Mouse (Mus musculus): ENCODE results near the gene Cdc25b. TPM values are rescaled to one million over a fixed set of nuclear protein-coding genes. Genes with fewer than 3 reads are reported as not detected.

The Cdc25b gene
- polyA plus RNA-seq, 1 experiment from 2014 or later = 18.5 TPM

- Histone ChIP-seq H3K4me1 (ENCODE audit: control insufficient read depth, insufficient read depth, low read length) (peaks cover 44% of the 10 kb centered on the region), H3K9ac (ENCODE audit: low read depth, low read length) (peak overlapping the region; percentile 95), H3K27me3 (ENCODE audit: control insufficient read depth, insufficient read depth, low read depth, low read length) (no peaks in the 10 kb centered on the region), H3K4me3 (ENCODE audit: low read depth, low read length) (peak overlapping the region; percentile 91), H3K9me3 (replicated peaks; ENCODE audit: control insufficient read depth, low read length, poor library complexity, severe bottlenecking) (no peaks in the 10 kb centered on the region), H3K27ac (ENCODE audit: low read length) (peak overlapping the region; percentile 97), H3K36me3 (ENCODE audit: control insufficient read depth, insufficient read depth, low read length) (no peaks in the 10 kb centered on the region), H3K4me2 (ENCODE audit: low read length) (peak overlapping the region; percentile 100)
- under 1% methylated on average over 61 of the region's 67 CpGs for WGBS
- peak; percentile 63 for ATAC-seq
These were observed 7.4 kb upstream of the Cdc25b start for GRCm38 (mm10) chr2:131179246-131179886.

DNA sequence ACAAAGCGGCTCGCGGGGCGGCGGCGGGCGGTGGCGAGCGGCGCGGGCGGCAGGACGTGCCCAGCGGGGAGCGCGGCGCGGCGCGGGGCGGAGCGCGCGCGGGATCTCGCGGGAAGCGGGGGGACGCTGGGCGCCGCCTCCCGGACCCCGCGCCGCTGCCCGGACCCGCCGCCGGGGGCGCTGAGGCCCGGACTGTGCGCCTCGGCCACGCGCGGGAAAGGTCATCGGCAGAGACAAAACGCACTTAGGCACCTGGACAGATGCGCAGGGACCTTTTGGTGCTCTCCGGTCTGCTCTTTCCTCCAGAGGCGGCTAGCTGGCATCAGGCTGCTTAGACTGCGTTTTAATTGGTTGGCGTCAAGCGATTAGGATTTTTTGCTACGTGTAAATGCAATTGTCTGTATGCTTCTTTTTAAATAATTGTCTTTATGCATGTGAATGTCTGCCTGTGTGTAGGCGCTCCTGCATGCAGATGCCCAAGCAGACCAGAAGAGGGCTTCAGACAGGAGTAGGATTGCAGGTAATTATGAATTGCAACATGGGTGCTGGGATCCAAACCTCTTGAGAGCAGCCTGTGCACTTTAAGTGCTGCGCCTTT, 6.7 kb upstream of the Cdc25b start, which contains the start of gene Cenpb:
Gene Cenpb, minus strand, starts transcription at position 78 of the 598 bp plus-strand sequence.
- Histone ChIP-seq H3K4me3 (ENCODE audit: low read depth, low read length) (peak within 1 kb of the TSS; percentile 91), H3K27ac (ENCODE audit: low read length) (peak within 1 kb of the TSS; percentile 97), H3K4me2 (ENCODE audit: low read length) (peak within 1 kb of the TSS; percentile 100), H3K27me3 (ENCODE audit: control insufficient read depth, insufficient read depth, low read depth, low read length) (no peaks in the 10 kb centered on the region), H3K9ac (ENCODE audit: low read depth, low read length) (peak within 1 kb of the TSS; percentile 95), H3K36me3 (ENCODE audit: control insufficient read depth, insufficient read depth, low read length) (no peaks in the 10 kb centered on the region), H3K9me3 (replicated peaks; ENCODE audit: control insufficient read depth, low read length, poor library complexity, severe bottlenecking) (no peaks in the 10 kb centered on the region), H3K4me1 (ENCODE audit: control insufficient read depth, insufficient read depth, low read length) (peaks cover 38% of the 10 kb centered on the region)
- ATAC-seq = peak; percentile 84
- 3% methylated on average over 34 of the region's 57 CpGs for WGBS

DNA sequence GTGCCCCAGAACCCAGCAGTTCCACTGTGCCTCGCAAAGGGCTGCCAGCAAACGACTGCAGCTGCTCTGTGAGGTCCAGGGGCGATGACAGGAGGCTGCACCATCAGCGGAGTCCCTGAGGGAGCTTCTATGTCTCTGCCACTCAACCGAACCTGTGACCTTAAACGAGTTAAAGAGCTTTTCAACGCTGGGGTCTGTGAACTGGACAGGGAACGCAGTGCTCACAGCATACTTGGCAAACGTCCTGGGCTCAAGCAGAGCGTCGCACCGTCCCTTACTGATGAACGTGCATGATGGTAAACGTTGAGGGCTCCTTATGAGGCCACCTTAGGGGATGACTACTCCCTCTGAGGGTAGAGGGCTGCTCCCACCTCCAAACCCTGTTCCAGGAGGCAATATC, 406 bp upstream of the Cdc25b start:
- Histone ChIP-seq H3K9me3 (replicated peaks; ENCODE audit: control insufficient read depth, low read length, poor library complexity, severe bottlenecking) (no peaks in the 10 kb centered on the region), H3K4me3 (ENCODE audit: low read depth, low read length) (peak overlapping the region; percentile 62), H3K27me3 (ENCODE audit: control insufficient read depth, insufficient read depth, low read depth, low read length) (no peaks in the 10 kb centered on the region), H3K4me2 (ENCODE audit: low read length) (peak overlapping the region; percentile 86), H3K36me3 (ENCODE audit: control insufficient read depth, insufficient read depth, low read length) (no peaks in the 10 kb centered on the region; the same call in 1 of the 2 replicates), H3K4me1 (ENCODE audit: control insufficient read depth, insufficient read depth, low read length) (peaks cover 19% of the 10 kb centered on the region), H3K9ac (ENCODE audit: low read depth, low read length) (peak overlapping the region; percentile 75), H3K27ac (ENCODE audit: low read length) (0 out of 2 replicates have a peak overlapping the region, but pooled peaks have one; percentile 7)
- WGBS = 2% methylated on average over 14 of the region's 14 CpGs
- ATAC-seq = no peak; the same call in none of the 2 replicates

GRCm38 (mm10) chr2:131187602-131187922, 813 bp downstream of the Cdc25b start:
- H3K9me3 ChIP-seq (replicated peaks; ENCODE audit: control insufficient read depth, low read length, poor library complexity, severe bottlenecking) = no peaks in the 10 kb centered on the region
- ATAC-seq = no peak
- 16% methylated on average over 3 of the region's 3 CpGs for WGBS
- peak overlapping the region; percentile 75 for H3K9ac ChIP-seq (ENCODE audit: low read depth, low read length)
- H3K4me1 ChIP-seq (ENCODE audit: control insufficient read depth, insufficient read depth, low read length) = peaks cover 19% of the 10 kb centered on the region
- H3K27me3 ChIP-seq (ENCODE audit: control insufficient read depth, insufficient read depth, low read depth, low read length) = no peaks in the 10 kb centered on the region
- peak overlapping the region; percentile 62 for H3K4me3 ChIP-seq (ENCODE audit: low read depth, low read length)
- H3K36me3 ChIP-seq (ENCODE audit: control insufficient read depth, insufficient read depth, low read length) = peaks cover 3% of the 10 kb centered on the region; the same call in 1 of the 2 replicates
- peak overlapping the region; percentile 86 for H3K4me2 ChIP-seq (ENCODE audit: low read length)
- no peak overlapping the region for H3K27ac ChIP-seq (ENCODE audit: low read length)

- no peak for ATAC-seq
- no peak overlapping the region for H3K4me2 ChIP-seq (ENCODE audit: low read length)
These were observed 1.6 kb downstream of the Cdc25b start for GRCm38 (mm10) chr2:131188311-131188710.

GRCm38 (mm10) chr2:131189521-131190309, 3.0 kb downstream of the Cdc25b start:
- Histone ChIP-seq H3K27me3 (ENCODE audit: control insufficient read depth, insufficient read depth, low read depth, low read length) (no peaks in the 10 kb centered on the region), H3K27ac (ENCODE audit: low read length) (no peak overlapping the region), H3K4me2 (ENCODE audit: low read length) (no peak overlapping the region), H3K9ac (ENCODE audit: low read depth, low read length) (no peak overlapping the region), H3K36me3 (ENCODE audit: control insufficient read depth, insufficient read depth, low read length) (peaks cover 7% of the 10 kb centered on the region; the same call in 1 of the 2 replicates), H3K4me1 (ENCODE audit: control insufficient read depth, insufficient read depth, low read length) (peaks cover 19% of the 10 kb centered on the region), H3K4me3 (ENCODE audit: low read depth, low read length) (no peak overlapping the region), H3K9me3 (replicated peaks; ENCODE audit: control insufficient read depth, low read length, poor library complexity, severe bottlenecking) (no peaks in the 10 kb centered on the region)
- 34% methylated on average over 5 of the region's 5 CpGs for WGBS
- no peak for ATAC-seq

More at GRCm38 (mm10) chr2:131188311-131188710, 1.6 kb downstream of the Cdc25b start:
- Histone ChIP-seq H3K36me3 (ENCODE audit: control insufficient read depth, insufficient read depth, low read length) (peaks cover 7% of the 10 kb centered on the region; the same call in 1 of the 2 replicates), H3K4me3 (ENCODE audit: low read depth, low read length) (no peak overlapping the region), H3K9ac (ENCODE audit: low read depth, low read length) (no peak overlapping the region), H3K9me3 (replicated peaks; ENCODE audit: control insufficient read depth, low read length, poor library complexity, severe bottlenecking) (no peaks in the 10 kb centered on the region), H3K27ac (ENCODE audit: low read length) (no peak overlapping the region), H3K4me1 (ENCODE audit: control insufficient read depth, insufficient read depth, low read length) (peaks cover 19% of the 10 kb centered on the region), H3K27me3 (ENCODE audit: control insufficient read depth, insufficient read depth, low read depth, low read length) (no peaks in the 10 kb centered on the region)
- WGBS = 95% methylated on average over 5 of the region's 5 CpGs

- 5% methylated on average over 10 of the region's 10 CpGs for WGBS
- Histone ChIP-seq H3K36me3 (ENCODE audit: control insufficient read depth, insufficient read depth, low read length) (peaks cover 7% of the 10 kb centered on the region; the same call in 1 of the 2 replicates), H3K4me3 (ENCODE audit: low read depth, low read length) (no peak overlapping the region), H3K9ac (ENCODE audit: low read depth, low read length) (no peak overlapping the region; the same call in 1 of the 2 replicates), H3K27me3 (ENCODE audit: control insufficient read depth, insufficient read depth, low read depth, low read length) (no peaks in the 10 kb centered on the region), H3K4me2 (ENCODE audit: low read length) (no peak overlapping the region), H3K4me1 (ENCODE audit: control insufficient read depth, insufficient read depth, low read length) (peaks cover 19% of the 10 kb centered on the region), H3K9me3 (replicated peaks; ENCODE audit: control insufficient read depth, low read length, poor library complexity, severe bottlenecking) (no peaks in the 10 kb centered on the region), H3K27ac (ENCODE audit: low read length) (no peak overlapping the region)
- no peak for ATAC-seq
These were observed 3.7 kb downstream of the Cdc25b start for GRCm38 (mm10) chr2:131190344-131191004.

DNA sequence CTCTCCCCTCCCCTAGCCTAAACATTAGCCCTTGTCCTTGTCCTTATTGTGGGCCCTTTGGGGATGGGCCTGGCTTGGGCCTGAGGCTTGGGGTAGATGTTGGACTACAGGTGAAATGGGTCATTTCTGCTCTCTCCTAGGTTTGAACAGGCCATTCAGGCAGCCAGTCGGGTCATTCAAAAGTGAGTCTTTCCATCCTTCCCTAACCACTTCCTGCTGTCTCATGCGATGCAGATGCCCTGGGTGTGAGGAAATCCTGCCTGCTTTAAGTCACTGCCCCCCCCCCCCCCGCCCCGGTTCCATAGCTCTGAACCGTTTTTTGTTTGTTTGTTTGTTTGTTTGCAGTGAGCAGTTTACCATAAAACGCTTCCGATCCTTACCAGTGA, 4.2 kb downstream of the Cdc25b start:
- H3K4me1 ChIP-seq (ENCODE audit: control insufficient read depth, insufficient read depth, low read length) = peaks cover 19% of the 10 kb centered on the region
- WGBS = 65% methylated on average over 7 of the region's 7 CpGs
- no peak for ATAC-seq
- H3K27ac ChIP-seq (ENCODE audit: low read length) = no peak overlapping the region
- H3K36me3 ChIP-seq (ENCODE audit: control insufficient read depth, insufficient read depth, low read length) = peaks cover 7% of the 10 kb centered on the region; the same call in 1 of the 2 replicates
- no peak overlapping the region for H3K4me2 ChIP-seq (ENCODE audit: low read length)
- H3K9ac ChIP-seq (ENCODE audit: low read depth, low read length) = no peak overlapping the region; the same call in 1 of the 2 replicates
- no peaks in the 10 kb centered on the region for H3K27me3 ChIP-seq (ENCODE audit: control insufficient read depth, insufficient read depth, low read depth, low read length)
- H3K4me3 ChIP-seq (ENCODE audit: low read depth, low read length) = no peak overlapping the region
- no peaks in the 10 kb centered on the region for H3K9me3 ChIP-seq (replicated peaks; ENCODE audit: control insufficient read depth, low read length, poor library complexity, severe bottlenecking)
